Mouse (Mus musculus) testis, adult 10 weeks (tissue): ENCODE data around the gene Vmn2r29. TPM values are rescaled to one million over a fixed set of nuclear protein-coding genes. Genes with fewer than 3 reads are reported as not detected.

Experiments
- polyA plus RNA-seq: library from polyadenylated mRNA; stranded (reverse); fragments of 350-450 nt; fragmentation: Illumina TruSeq; extraction: RNeasy Lipid Tissue Mini Kit (QIAGEN cat#74804); gene quantifications from one replicate; pipeline ENCODE4 v1.2.3, GENCODE M21; 2014; ENCODE audit warnings: low read depth, low replicate concordance

Vmn2r29 gene
- polyA plus RNA-seq: 8.9 TPM

GRCm38 (mm10) chr7:7247228-7247627 is at the start of gene Vmn2r29:
Vmn2r29 (minus strand) TSS chr7:7247328.

GRCm38 (mm10) chr7:7277966-7278567 is 30.9 kb upstream of the Vmn2r29 start, which contains the start of gene Gm45844:
Gm45844 (minus strand) TSS chr7:7278289.

DNA sequence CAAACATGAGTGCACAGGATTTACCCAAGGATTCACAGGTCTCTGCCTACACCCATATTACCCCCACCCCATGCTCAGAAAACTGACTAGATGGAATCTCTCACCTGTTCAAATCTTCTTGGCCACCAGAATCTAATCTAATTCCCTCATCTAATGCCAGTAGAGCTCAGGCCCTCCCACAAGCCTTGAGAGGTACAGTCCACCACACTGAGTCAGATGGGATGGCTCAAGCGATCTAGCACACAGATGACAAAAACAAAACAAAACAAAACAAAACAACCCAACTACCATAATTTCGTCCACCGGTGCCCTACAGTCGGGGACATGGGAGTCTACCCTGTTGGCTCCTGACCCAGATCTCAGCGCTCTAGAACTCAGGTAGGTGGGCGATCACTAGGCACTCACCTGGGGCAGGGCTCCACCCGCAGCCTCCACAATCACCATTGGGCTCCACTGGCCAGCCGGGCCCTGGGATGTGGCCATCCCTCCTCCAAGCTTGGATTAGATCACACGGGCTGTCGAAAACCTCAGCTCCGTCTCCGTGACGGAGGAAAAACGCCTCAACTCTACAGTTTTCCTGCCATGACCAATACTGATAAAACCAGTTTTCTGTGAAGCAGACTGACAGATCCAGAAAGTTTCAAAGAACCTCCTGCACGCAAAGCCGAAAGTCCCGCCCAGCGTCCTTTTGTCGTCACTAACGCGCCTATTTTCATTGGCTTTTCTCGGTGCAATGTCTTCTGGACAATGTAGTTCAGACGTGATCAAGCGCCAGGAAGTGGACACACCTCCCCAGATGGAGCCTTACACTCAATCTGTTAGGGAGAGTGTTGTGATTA is 37.6 kb downstream of the Vmn2r29 start, which contains the start of gene Zfp772:
Zfp772 (minus strand) TSS at position 686 of the 839 bp plus-strand sequence.

Other genes with a start within 250 kb of the Vmn2r29 start
- 1.5 TPM for gene Zfp954, start 125.8 kb downstream of the Vmn2r29 start, polyA plus RNA-seq
- 0.46 TPM for gene Zfp773, start 110.6 kb downstream of the Vmn2r29 start, polyA plus RNA-seq
- 0.31 TPM for gene Zfp418, start 76.0 kb downstream of the Vmn2r29 start, polyA plus RNA-seq
- gene Zfp772, start 37.3 kb downstream of the Vmn2r29 start, polyA plus RNA-seq: 3.5 TPM
- 7.6 TPM for gene Gm45844, start 31.0 kb upstream of the Vmn2r29 start, polyA plus RNA-seq
- gene Clcn4, start 53.5 kb upstream of the Vmn2r29 start, polyA plus RNA-seq: 37.0 TPM
- gene Vmn2r30, start 90.3 kb upstream of the Vmn2r29 start, polyA plus RNA-seq: 0.04 TPM
- gene Gm45783, start 127.2 kb upstream of the Vmn2r29 start, polyA plus RNA-seq: not detected
- not detected for gene Vmn2r31, start 152.4 kb upstream of the Vmn2r29 start, polyA plus RNA-seq
- not detected for gene Vmn2r32, start 232.7 kb upstream of the Vmn2r29 start, polyA plus RNA-seq